Mouse (Mus musculus): ENCODE results near the gene Htra2. TPM values are rescaled to one million over a fixed set of nuclear protein-coding genes. Genes with fewer than 3 reads are reported as not detected.

The Htra2 gene
- 68.6 TPM for polyA plus RNA-seq (2017; shearing (Covaris generic))

GRCm38 (mm10) chr6:83054871-83055431, at the start of gene Htra2:
Gene Htra2, minus strand, starts transcription at chr6:83055273.

GRCm38 (mm10) chr6:83101316-83101687, 46.2 kb upstream of the Htra2 start, which contains the start of the genes Ccdc142 and Gm42688:
Gene Ccdc142, plus strand, starts transcription at chr6:83101601.
Gene Gm42688, plus strand, starts transcription at chr6:83101617.

GRCm38 (mm10) chr6:83086121-83087035, 31.3 kb upstream of the Htra2 start, which contains the start of gene Lbx2:
Gene Lbx2, plus strand, starts transcription at chr6:83086367.

GRCm38 (mm10) chr6:83077630-83078323, 22.7 kb upstream of the Htra2 start, which contains the start of gene Pcgf1:
Gene Pcgf1, plus strand, starts transcription at chr6:83077869.

GRCm38 (mm10) chr6:83070247-83070310, 15.0 kb upstream of the Htra2 start, which contains the start of gene Tlx2:
Gene Tlx2, minus strand, starts transcription at chr6:83070293.

GRCm38 (mm10) chr6:83057790-83058189, 2.7 kb upstream of the Htra2 start, which contains the start of gene Dqx1:
Gene Dqx1, plus strand, starts transcription at chr6:83057844.

GRCm38 (mm10) chr6:83054074-83054851, 810 bp downstream of the Htra2 start, which contains the start of gene Aup1:
Gene Aup1, plus strand, starts transcription at chr6:83054521.

GRCm38 (mm10) chr6:83033249-83034185, 21.6 kb downstream of the Htra2 start, which contains the start of the genes Dok1 and Loxl3:
Gene Dok1, minus strand, starts transcription at chr6:83033471.
Gene Loxl3, plus strand, starts transcription at chr6:83034173.

Other genes starting within 250 kb of the Htra2 start
- gene Sema4f, start 115.5 kb downstream of the Htra2 start, polyA plus RNA-seq (2017; shearing (Covaris generic)) = 5.8 TPM
- gene M1ap, start 108.4 kb downstream of the Htra2 start, polyA plus RNA-seq (2017; shearing (Covaris generic)) = 0.60 TPM
- 46.0 TPM for gene Dok1, start 21.8 kb downstream of the Htra2 start, polyA plus RNA-seq (2017; shearing (Covaris generic))
- gene Loxl3, start 21.1 kb downstream of the Htra2 start, polyA plus RNA-seq (2017; shearing (Covaris generic)) = 0.32 TPM
- 474 TPM for gene Aup1, start 752 bp downstream of the Htra2 start, polyA plus RNA-seq (2017; shearing (Covaris generic))
- gene Dqx1, start 2.6 kb upstream of the Htra2 start, polyA plus RNA-seq (2017; shearing (Covaris generic)) = 2.6 TPM
- gene Tlx2, start 15.0 kb upstream of the Htra2 start, polyA plus RNA-seq (2017; shearing (Covaris generic)) = 0.12 TPM
- 39.7 TPM for gene Pcgf1, start 22.6 kb upstream of the Htra2 start, polyA plus RNA-seq (2017; shearing (Covaris generic))
- gene Lbx2, start 31.1 kb upstream of the Htra2 start, polyA plus RNA-seq (2017; shearing (Covaris generic)) = 0.22 TPM
- gene Ccdc142, start 46.3 kb upstream of the Htra2 start, polyA plus RNA-seq (2017; shearing (Covaris generic)) = 9.6 TPM
- gene Gm42688, start 46.3 kb upstream of the Htra2 start, polyA plus RNA-seq (2017; shearing (Covaris generic)) = 14.8 TPM
- gene Mrpl53, start 53.8 kb upstream of the Htra2 start, polyA plus RNA-seq (2017; shearing (Covaris generic)) = 56.1 TPM
- gene Mogs, start 60.2 kb upstream of the Htra2 start, polyA plus RNA-seq (2017; shearing (Covaris generic)) = 129 TPM
- gene Wbp1, start 66.3 kb upstream of the Htra2 start, polyA plus RNA-seq (2017; shearing (Covaris generic)) = 66.9 TPM
- gene Ino80b, start 70.2 kb upstream of the Htra2 start, polyA plus RNA-seq (2017; shearing (Covaris generic)) = 50.5 TPM
- gene Rtkn, start 80.2 kb upstream of the Htra2 start, polyA plus RNA-seq (2017; shearing (Covaris generic)) = 0.84 TPM
- gene Wdr54, start 101.1 kb upstream of the Htra2 start, polyA plus RNA-seq (2017; shearing (Covaris generic)) = 0.57 TPM
- gene 1700003E16Rik, start 101.1 kb upstream of the Htra2 start, polyA plus RNA-seq (2017; shearing (Covaris generic)) = not detected
- 83.8 TPM for gene Dctn1, start 110.6 kb upstream of the Htra2 start, polyA plus RNA-seq (2017; shearing (Covaris generic))
- gene Slc4a5, start 164.6 kb upstream of the Htra2 start, polyA plus RNA-seq (2017; shearing (Covaris generic)) = 0.39 TPM